Mouse (Mus musculus) embryonic facial prominence, embryonic 14.5 days (tissue): ENCODE measurements around the gene Mrpl49. TPM values are rescaled to one million over a fixed set of nuclear protein-coding genes. Genes with fewer than 3 reads are reported as not detected.

Experiments
- ATAC-seq: fragments of 200-750 bp; cut with Nextera tagmentation; 2 replicates; pipeline ENCODE4 v1.8.0; 2017; ENCODE audit warnings: low read depth, moderate number of reproducible peaks, moderate TSS enrichment
- DNase-seq: peaks from one replicate; pipeline ENCODE4 v3.0.0-alpha.2; 2015; ENCODE audit warnings: low spot score
- H3K27ac ChIP-seq: fragments of 300-500 bp; sonication (generic); replicated peaks from 2 replicates; pipeline ENCODE4 v1.5.1; 2014; ENCODE audit warnings: low read depth, mild to moderate bottlenecking, low read length, moderate library complexity
- H3K27me3 ChIP-seq: fragments of 300-500 bp; sonication (generic); replicated peaks from 2 replicates; pipeline ENCODE4 v1.6.1; 2014; ENCODE audit warnings: low read length; ENCODE audit not compliant: control insufficient read depth, insufficient read depth
- H3K36me3 ChIP-seq: fragments of 300-500 bp; sonication (generic); 2 replicates; pipeline ENCODE4 v1.6.1; 2014; ENCODE audit warnings: low read length, mixed read lengths; ENCODE audit not compliant: control insufficient read depth, insufficient read depth
- H3K4me1 ChIP-seq: fragments of 300-500 bp; sonication (generic); 2 replicates; pipeline ENCODE4 v1.6.1; 2014; ENCODE audit warnings: antibody characterized with exemption, low read length; ENCODE audit not compliant: control insufficient read depth, insufficient read depth
- H3K4me2 ChIP-seq: fragments of 300-500 bp; sonication (generic); 2 replicates; pipeline ENCODE4 v1.6.1; 2014; ENCODE audit warnings: low read depth, mild to moderate bottlenecking, low read length, moderate library complexity, mixed read lengths
- H3K4me3 ChIP-seq: fragments of 300-500 bp; sonication (generic); 2 replicates; pipeline ENCODE4 v1.5.1; 2014; ENCODE audit warnings: low read depth, mild to moderate bottlenecking, low read length
- H3K9ac ChIP-seq: fragments of 300-500 bp; sonication (generic); 2 replicates; pipeline ENCODE4 v1.6.1; 2014; ENCODE audit warnings: low read depth, mild to moderate bottlenecking, low read length, moderate library complexity, mixed read lengths
- H3K9me3 ChIP-seq: fragments of 300-500 bp; sonication (generic); 2 replicates; pipeline ENCODE4 v1.6.1; 2016; ENCODE audit warnings: low read length; ENCODE audit not compliant: control insufficient read depth
- WGBS: fragments of 180-500 bp; shearing (Covaris S2); extraction: QIAGEN DNeasy Blood & Tissue Kit; methylation state at CpG from one replicate; pipeline ENCODE4 v1.1.7; 2014; 5-methylcytosine and 5-hydroxymethylcytosine counted together
- polyA plus RNA-seq: library from polyadenylated mRNA; unstranded; fragments of >200 nt; fragmentation: Nextera tagmentation; extraction: Ambion mirVana; gene quantifications from 2 replicates; pipeline ENCODE4 v1.2.1, GENCODE M21; 2014

The Mrpl49 gene
- polyA plus RNA-seq, 1 experiment from 2014 or later, result 67.5 TPM

DNA sequence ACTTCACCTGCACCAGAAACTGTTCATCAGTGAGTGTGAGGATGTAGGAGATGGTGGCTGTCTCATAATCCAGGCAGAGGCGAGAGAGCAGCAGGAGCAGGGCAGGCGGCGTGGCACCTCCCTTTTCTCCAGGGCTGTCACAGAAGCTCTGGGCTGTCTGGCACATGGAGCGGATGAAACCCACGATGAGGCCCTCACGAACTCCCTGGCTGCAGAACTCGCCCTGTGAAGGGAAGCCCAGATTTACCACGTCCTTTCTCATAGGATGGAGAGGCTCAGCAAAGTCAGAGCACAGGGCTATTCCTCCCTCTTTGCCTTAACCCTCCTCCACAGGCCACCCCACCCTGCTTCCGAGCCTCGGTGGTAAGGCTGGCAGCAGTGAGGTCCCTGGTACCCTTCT is 12.3 kb upstream of the Mrpl49 start:
- DNase-seq (no peak), ATAC-seq (no peak)
- Histone ChIP-seq H3K27ac (no peak overlapping the region), H3K4me2 (no peak overlapping the region), H3K9ac (no peak overlapping the region), H3K4me1 (peaks cover 12% of the 10 kb centered on the region; the same call in 1 of the 2 replicates), H3K9me3 (no peaks in the 10 kb centered on the region), H3K27me3 (no peaks in the 10 kb centered on the region), H3K4me3 (no peak overlapping the region), H3K36me3 (peaks cover 51% of the 10 kb centered on the region)
- WGBS, result 93% methylated on average over 9 of the region's 10 CpGs

DNA sequence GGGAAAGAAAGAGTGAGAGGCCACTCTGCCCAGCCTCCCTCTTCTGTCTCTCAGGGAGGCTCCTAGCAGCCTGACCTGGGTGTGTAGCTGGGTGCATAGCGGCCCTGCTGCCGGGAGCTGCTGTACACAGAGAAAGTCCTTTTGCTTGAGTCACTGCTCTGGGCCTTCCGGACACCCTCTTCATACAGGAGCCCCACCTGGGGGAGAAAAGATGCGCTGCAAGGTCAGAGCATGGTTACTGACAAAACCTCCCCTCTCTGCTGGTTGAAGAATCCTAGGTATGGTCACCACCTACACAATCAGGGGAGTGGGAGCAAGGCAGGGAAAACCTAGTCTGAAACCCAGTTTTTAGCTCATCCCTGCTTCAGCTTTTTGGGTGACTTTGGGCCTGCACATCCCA is 11.4 kb upstream of the Mrpl49 start:
- H3K9ac ChIP-seq, result no peak overlapping the region
- no peak overlapping the region for H3K4me3 ChIP-seq
- no peak overlapping the region for H3K27ac ChIP-seq
- peaks cover 12% of the 10 kb centered on the region; the same call in 1 of the 2 replicates for H3K4me1 ChIP-seq
- WGBS, result 71% methylated on average over 4 of the region's 4 CpGs
- DNase-seq, result no peak
- no peaks in the 10 kb centered on the region for H3K27me3 ChIP-seq
- no peak for ATAC-seq
- no peaks in the 10 kb centered on the region for H3K9me3 ChIP-seq
- no peak overlapping the region for H3K4me2 ChIP-seq
- H3K36me3 ChIP-seq, result peaks cover 47% of the 10 kb centered on the region

DNA sequence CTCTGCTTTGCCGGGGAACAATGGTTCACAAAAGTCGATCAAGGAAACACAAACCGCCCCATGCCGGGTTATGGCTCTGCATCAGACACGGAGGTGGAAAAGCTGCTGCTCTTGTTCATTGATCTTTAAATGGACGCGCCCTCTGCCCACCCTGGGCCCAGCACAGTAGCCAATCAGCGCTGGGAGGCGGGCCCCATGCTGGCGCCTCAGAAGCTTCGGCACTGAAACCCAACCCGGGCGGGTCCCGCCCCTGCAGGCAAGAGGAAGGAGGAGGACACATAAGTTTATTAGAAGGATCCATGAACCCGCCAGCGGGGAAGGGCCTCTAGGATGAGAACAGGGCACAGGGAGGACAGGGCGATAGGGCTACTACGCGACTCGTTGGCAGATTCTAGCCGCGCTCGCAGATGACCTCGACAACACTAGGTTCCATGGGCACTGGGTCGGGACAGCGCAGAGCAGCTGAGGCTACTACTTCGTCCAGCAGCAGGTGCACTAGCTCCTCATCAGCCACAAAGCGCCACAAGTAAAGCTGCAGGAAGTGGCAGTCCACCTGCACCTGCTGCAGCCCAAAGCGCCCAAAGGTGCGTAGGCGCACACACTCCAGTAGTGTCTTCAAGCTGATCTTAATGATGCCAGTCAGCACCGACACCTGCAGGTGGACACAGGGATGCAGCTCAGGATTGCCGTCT is 10.3 kb upstream of the Mrpl49 start, which contains the start of gene Tm7sf2:
Gene Tm7sf2, minus strand, starts transcription at position 650 of the 692 bp plus-strand sequence.
- peaks cover 12% of the 10 kb centered on the region; the same call in 1 of the 2 replicates for H3K4me1 ChIP-seq
- H3K4me2 ChIP-seq, result peak within 1 kb of the TSS; percentile 92
- DNase-seq, result peak; percentile 96
- no peaks in the 10 kb centered on the region for H3K9me3 ChIP-seq
- H3K27ac ChIP-seq, result peak within 1 kb of the TSS; percentile 72
- peak within 1 kb of the TSS; percentile 44 for H3K4me3 ChIP-seq
- H3K27me3 ChIP-seq, result no peaks in the 10 kb centered on the region
- H3K9ac ChIP-seq, result peak within 1 kb of the TSS; percentile 62
- peaks cover 37% of the 10 kb centered on the region for H3K36me3 ChIP-seq
- 10% methylated on average over 29 of the region's 33 CpGs for WGBS
- ATAC-seq, result peak; percentile 94

DNA sequence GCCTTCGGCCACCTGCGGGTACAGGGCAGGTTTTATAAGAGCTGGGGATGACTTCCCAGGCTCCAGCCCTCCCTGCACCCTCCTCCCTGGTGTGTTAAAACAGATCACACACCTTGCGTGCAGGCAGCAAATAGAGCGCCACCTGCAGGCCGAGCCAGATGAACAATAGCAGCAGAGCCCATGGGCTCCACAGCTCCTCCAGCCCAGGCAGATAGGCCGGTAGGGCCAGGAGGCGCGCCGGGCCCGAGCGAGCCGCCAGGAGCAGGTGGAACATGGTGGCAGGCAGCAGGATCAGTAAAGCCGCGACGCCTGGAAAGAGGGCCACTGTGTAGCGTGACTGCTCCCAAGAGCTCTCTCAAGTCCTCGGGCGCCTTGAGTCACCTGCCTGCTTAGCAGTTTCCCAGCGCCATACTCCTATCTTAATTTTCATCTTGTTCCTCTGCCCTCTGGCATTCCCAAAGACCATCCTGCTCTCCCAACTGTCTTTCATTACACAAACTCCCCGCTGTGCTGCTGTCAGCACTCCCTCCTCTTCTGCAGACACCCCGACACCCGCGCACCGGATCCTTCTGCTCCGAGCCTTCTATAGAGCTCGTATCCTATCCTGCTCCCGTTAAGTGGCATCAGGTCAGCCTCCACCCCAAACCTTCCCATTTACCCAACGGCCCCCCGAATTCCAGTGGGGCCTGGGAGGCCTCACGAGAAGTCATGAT is 9.6 kb upstream of the Mrpl49 start:
- peaks cover 19% of the 10 kb centered on the region for H3K4me1 ChIP-seq
- under 1% methylated on average over 28 of the region's 30 CpGs for WGBS
- H3K4me3 ChIP-seq, result peak overlapping the region; percentile 44
- H3K4me2 ChIP-seq, result peak overlapping the region; percentile 92
- peaks cover 32% of the 10 kb centered on the region for H3K36me3 ChIP-seq
- no peaks in the 10 kb centered on the region for H3K27me3 ChIP-seq
- H3K27ac ChIP-seq, result peak overlapping the region; percentile 72
- no peaks in the 10 kb centered on the region for H3K9me3 ChIP-seq
- peak; percentile 75 for ATAC-seq
- peak; percentile 89 for DNase-seq
- H3K9ac ChIP-seq, result peak overlapping the region; percentile 62

DNA sequence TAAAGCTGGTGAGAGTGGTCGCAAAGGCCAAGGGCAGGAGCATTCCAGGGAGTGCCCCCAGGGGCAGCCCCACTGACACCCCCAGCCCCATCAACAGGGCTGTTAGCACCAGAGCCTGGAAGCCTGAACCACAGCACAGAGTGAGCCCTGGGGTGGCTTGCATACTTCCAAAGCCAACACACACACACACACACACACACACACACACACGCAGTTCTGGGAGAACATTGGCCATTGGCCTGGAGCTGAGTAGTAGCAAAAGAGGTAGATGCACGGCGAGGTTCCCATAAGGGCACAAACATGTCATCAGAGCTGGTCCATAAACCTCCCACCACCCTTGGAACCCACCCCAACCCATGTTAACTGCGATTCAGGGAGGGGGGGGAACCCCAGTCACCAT is 9.0 kb upstream of the Mrpl49 start:
- peak overlapping the region; percentile 92 for H3K4me2 ChIP-seq
- DNase-seq (no peak), ATAC-seq (no peak)
- no peaks in the 10 kb centered on the region for H3K9me3 ChIP-seq
- peak overlapping the region; percentile 62 for H3K9ac ChIP-seq
- peak overlapping the region; percentile 72; the same call in 1 of the 2 replicates for H3K27ac ChIP-seq
- 33% methylated on average over 5 of the region's 5 CpGs for WGBS
- peaks cover 30% of the 10 kb centered on the region for H3K36me3 ChIP-seq
- peaks cover 23% of the 10 kb centered on the region for H3K4me1 ChIP-seq
- H3K27me3 ChIP-seq, result no peaks in the 10 kb centered on the region
- H3K4me3 ChIP-seq, result peak overlapping the region; percentile 44

DNA sequence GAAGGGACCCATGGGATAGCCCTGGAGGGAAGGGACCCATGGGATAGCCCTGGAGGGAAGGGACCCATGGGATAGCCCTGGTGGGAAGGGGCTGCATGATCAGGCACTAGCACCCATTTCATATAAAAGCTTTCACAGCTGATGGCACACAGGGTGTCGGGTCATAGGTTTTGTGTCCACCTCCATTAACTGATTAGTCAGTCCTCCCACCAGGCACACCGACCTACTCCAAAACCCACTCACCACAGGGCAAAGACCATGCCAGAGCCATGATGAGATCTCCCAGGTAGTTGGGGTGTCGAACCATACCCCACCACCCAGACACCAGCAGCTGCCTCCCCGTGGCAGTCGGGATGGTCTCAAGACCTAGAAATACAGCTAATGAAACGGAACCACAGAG is 5.5 kb upstream of the Mrpl49 start:
- H3K4me1 ChIP-seq, result peaks cover 28% of the 10 kb centered on the region
- DNase-seq, result no peak
- no peaks in the 10 kb centered on the region for H3K9me3 ChIP-seq
- no peak overlapping the region for H3K4me3 ChIP-seq
- no peaks in the 10 kb centered on the region for H3K27me3 ChIP-seq
- peak overlapping the region; percentile 94; the same call in 1 of the 2 replicates for H3K9ac ChIP-seq
- H3K27ac ChIP-seq, result no peak overlapping the region
- no peak overlapping the region for H3K4me2 ChIP-seq
- ATAC-seq, result no peak
- WGBS, result 97% methylated on average over 5 of the region's 6 CpGs
- H3K36me3 ChIP-seq, result peaks cover 14% of the 10 kb centered on the region

DNA sequence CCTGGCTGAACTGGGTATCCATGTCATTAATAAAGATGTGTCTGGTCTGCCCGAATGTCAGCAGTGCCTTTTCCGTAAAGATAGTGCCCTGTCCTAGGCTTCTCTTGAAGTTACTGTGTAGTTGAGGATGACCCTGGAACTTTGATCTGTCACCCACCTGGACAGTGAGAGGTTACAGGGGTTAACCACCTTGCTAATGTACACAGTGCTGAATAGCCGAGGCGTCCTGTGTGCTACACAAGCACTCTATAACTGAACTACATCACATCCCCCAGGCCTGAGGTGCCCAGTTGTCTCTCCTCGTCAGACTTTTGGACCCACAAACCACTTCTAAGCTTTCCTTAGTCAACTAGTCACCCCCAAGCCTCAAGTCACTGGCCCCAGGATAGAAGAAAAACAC is 4.8 kb upstream of the Mrpl49 start:
- WGBS, result 52% methylated on average over 5 of the region's 5 CpGs
- no peaks in the 10 kb centered on the region for H3K9me3 ChIP-seq
- peak overlapping the region; percentile 90 for H3K4me3 ChIP-seq
- no peaks in the 10 kb centered on the region for H3K27me3 ChIP-seq
- H3K36me3 ChIP-seq, result peaks cover 14% of the 10 kb centered on the region
- no peak overlapping the region for H3K27ac ChIP-seq
- peaks cover 28% of the 10 kb centered on the region for H3K4me1 ChIP-seq
- peak overlapping the region; percentile 100 for H3K4me2 ChIP-seq
- peak overlapping the region; percentile 94 for H3K9ac ChIP-seq
- ATAC-seq (no peak), DNase-seq (no peak)

DNA sequence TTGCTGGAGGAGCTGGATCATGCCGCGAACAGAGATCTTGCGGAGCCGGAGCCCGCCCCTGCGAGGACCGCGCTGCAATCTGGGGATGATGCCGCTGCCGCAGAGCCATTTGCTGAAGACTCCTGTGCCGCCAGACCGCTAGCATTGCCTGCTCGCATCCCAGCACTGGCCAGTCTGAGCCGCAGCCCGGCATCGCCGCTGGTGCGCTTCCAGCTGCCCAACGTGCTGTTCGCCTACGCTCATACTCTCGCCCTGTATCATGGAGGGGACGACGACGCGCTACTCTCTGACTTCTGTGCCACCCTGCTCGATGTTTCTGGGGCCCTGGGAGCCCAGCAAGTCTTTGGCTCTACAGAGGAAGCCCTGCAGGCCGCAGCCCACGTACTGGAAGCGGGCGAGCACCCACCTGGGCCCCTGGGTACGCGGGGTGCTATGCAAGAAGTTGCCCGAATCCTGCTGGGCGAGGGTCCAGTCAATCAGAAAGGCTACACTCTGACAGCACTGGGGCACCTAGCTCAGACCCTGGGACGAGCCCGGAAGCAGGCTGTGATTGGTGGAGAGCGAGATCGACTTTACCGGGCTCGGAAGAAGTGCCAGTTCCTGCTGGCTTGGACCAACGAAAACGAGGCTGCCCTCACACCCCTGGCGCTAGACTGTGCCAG is 4.2 kb upstream of the Mrpl49 start:
- ATAC-seq (no peak), DNase-seq (peak; percentile 42)
- Histone ChIP-seq H3K9ac (peak overlapping the region; percentile 94), H3K4me2 (peak overlapping the region; percentile 100), H3K9me3 (no peaks in the 10 kb centered on the region), H3K4me3 (peak overlapping the region; percentile 90), H3K36me3 (peaks cover 14% of the 10 kb centered on the region), H3K27ac (peak overlapping the region; percentile 94), H3K4me1 (peaks cover 23% of the 10 kb centered on the region), H3K27me3 (no peaks in the 10 kb centered on the region)
- 7% methylated on average over 27 of the region's 44 CpGs for WGBS
